Mouse (Mus musculus) brain, embryonic 14.5 days (tissue): ENCODE results near the gene Ubox5.

Source experiments
- CTCF ChIP-seq: fragments of 200-500 bp; IDR thresholded peaks from 2 replicates; pipeline ENCODE4 v1.5.1; 2012; ENCODE audit warnings: inconsistent platforms, mild to moderate bottlenecking, moderate library complexity, borderline replicate concordance; ENCODE audit not compliant: insufficient read depth, insufficient read length; ENCODE audit errors: extremely low read depth
- POLR2A ChIP-seq: fragments of 200-500 bp; IDR thresholded peaks from 2 replicates; pipeline ENCODE4 v1.6.1; 2012; ENCODE audit warnings: mild to moderate bottlenecking, inconsistent platforms, borderline replicate concordance; ENCODE audit not compliant: poor library complexity, insufficient read depth, insufficient read length, severe bottlenecking; ENCODE audit errors: extremely low read depth

- TF ChIP-seq POLR2A (no peak), CTCF (no peak)
Observed at GRCm38 (mm10) chr2:130588373-130588772, 41.5 kb downstream of the Ubox5 start.
